Mouse (Mus musculus): ENCODE data around the gene Rnf150. TPM values are rescaled to one million over a fixed set of nuclear protein-coding genes. Genes with fewer than 3 reads are reported as not detected.

Gene Rnf150
- 2.3 and 2.4 TPM in 2 replicates for polyA plus RNA-seq (2015; fragmentation: Nextera tagmentation; extraction: Ambion mirVana)

DNA sequence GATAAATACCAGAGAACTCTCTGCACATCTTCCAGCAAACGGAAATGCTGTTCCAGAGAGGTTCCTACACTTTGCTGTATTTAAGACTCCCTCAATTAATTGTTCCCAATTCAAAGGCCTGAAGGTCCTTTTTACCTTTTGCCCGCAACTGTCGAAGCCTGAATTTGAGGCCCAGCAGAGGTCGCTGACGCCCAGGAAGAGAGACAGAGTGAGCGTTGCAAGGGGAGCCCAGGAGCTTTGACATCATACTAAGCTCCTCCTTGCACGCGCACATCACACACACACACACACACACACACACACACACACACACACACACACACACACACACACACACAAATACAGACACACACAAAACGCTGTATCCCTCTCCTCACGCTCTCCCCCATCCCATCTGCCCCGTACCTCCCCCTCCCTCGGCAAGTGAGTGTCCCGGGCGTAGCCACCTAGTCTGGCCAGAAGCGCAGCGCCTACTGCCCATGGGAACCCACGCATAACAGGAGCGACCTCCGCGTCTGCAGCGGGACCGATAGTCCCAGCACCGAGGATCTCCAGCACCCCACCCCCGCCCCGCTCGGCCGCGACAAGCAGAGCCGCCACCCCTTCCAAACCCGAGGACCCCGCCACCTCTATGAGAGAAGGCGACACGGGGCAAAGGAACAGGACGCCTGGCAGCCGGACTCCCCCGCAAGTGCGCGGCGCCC lies at the start of gene Rnf150:
Gene Rnf150, plus strand, starts transcription at position 316 of the 704 bp plus-strand sequence.
- Histone ChIP-seq H3K27me3 (no peaks in the 10 kb centered on the region), H3K36me3 (no peaks in the 10 kb centered on the region), H3K9me3 (replicated peaks) (no peaks in the 10 kb centered on the region), H3K27ac (peak within 1 kb of the TSS; percentile 83), H3K9ac (peak within 1 kb of the TSS; percentile 78), H3K4me3 (replicated peaks) (peak within 1 kb of the TSS; percentile 79), H3K4me1 (peaks cover 29% of the 10 kb centered on the region), H3K4me2 (peak within 1 kb of the TSS; percentile 88)
- ATAC-seq (replicated peaks; ENCODE audit: low FRiP score): peak; percentile 84
- under 1% methylated on average over 39 of the region's 39 CpGs for WGBS

DNA sequence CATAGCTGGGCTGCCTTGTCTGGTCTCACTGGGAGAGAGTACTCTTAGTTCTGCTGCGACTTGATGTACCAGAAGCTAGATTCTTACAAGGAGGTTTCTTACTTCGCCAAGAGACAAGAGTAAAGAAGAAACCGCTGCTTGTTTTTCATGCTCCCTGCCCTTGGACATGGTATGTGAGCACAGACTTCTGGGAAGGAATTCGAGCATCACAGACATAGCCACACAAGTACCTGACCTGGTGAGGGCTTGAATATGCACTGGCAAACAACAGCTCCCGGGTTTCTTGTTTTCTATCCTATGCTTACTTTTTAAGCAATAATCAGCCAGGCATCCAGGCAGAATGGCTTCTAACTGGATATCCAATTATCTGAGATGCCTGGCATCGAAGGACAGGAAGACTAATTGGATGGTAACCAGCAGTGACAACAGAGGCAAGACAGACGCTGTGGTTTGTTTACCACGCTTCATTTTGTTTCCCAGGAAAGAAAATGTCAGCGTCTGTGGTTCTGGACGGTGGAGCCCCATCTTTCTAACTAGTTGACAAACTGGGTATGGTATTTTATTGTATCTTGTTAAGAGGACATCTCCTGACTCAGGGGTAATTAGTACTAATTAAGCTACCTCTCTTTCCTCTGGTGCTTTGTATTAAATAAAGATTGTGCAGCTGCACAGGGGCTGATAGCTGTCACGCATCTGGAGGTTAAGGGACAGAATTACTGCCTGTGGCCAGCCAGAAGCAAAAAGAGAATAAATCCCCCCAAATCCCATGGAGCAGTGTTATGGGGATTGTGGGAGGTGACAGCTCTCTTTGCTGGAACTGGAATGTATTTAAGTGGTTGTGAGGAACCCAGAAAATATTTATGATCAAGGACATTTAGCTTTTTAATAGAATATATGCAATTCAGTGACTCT lies 36.8 kb upstream of the Rnf150 start:
- Histone ChIP-seq H3K4me3 (replicated peaks) (no peak overlapping the region), H3K27ac (no peak overlapping the region), H3K27me3 (no peaks in the 10 kb centered on the region), H3K9me3 (replicated peaks) (no peaks in the 10 kb centered on the region), H3K4me1 (no peaks in the 10 kb centered on the region), H3K9ac (no peak overlapping the region), H3K4me2 (no peak overlapping the region), H3K36me3 (no peaks in the 10 kb centered on the region)
- 0 out of 2 replicates have a peak, but pooled peaks have one; percentile 60 for ATAC-seq (replicated peaks; ENCODE audit: low FRiP score)
- WGBS: 49% methylated on average over 11 of the region's 11 CpGs

DNA sequence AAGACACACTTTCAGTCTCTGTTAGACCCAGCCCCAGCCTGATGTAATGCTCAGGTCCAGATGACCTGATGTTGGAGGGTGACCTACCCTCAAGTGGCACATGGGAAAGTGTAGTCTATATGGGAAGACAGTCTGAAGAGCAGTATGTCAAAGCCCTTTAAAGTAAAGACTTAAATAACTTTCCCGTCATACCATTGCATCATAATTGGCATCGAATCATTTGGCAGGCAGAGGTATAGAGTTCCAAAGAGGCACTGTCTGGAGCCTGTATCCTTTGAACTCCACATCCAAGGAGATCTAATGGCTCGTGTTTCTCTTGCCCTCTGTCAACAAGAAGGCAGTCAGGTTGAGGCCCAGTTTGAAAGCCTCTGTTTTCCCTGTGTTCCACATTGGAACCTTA lies 22.7 kb upstream of the Rnf150 start:
- H3K4me1 ChIP-seq: no peaks in the 10 kb centered on the region
- no peak overlapping the region for H3K9ac ChIP-seq
- H3K27me3 ChIP-seq: no peaks in the 10 kb centered on the region
- H3K36me3 ChIP-seq: no peaks in the 10 kb centered on the region
- no peak overlapping the region for H3K4me3 ChIP-seq (replicated peaks)
- no peak for ATAC-seq (replicated peaks; ENCODE audit: low FRiP score)
- no peaks in the 10 kb centered on the region for H3K9me3 ChIP-seq (replicated peaks)
- 70% methylated on average over 3 of the region's 3 CpGs for WGBS
- no peak overlapping the region for H3K27ac ChIP-seq
- H3K4me2 ChIP-seq: no peak overlapping the region

DNA sequence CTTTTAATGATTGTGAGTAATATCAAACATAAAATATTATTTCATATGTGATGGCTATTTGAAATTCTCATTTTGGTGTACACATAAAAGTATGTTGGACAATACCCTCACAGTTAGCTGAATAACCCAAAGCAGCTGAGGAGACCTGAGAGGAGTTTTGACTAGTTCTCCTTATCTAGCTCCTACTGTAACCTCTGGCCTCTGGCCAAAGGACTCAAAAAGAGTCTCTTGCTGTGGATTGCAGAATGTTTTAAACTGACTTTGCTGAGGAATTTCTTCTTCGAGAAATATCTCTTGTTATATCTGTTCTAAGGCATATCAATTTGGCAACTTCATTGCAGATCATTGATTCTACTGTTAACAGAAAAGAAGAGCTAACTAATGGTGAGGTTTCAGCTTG lies 22.2 kb upstream of the Rnf150 start:
- Histone ChIP-seq H3K9ac (no peak overlapping the region), H3K27me3 (no peaks in the 10 kb centered on the region), H3K27ac (no peak overlapping the region), H3K4me2 (no peak overlapping the region), H3K4me1 (no peaks in the 10 kb centered on the region), H3K36me3 (no peaks in the 10 kb centered on the region), H3K4me3 (replicated peaks) (no peak overlapping the region), H3K9me3 (replicated peaks) (no peaks in the 10 kb centered on the region)
- no peak for ATAC-seq (replicated peaks; ENCODE audit: low FRiP score)
- 50% methylated on average over 1 of the region's 1 CpGs for WGBS

DNA sequence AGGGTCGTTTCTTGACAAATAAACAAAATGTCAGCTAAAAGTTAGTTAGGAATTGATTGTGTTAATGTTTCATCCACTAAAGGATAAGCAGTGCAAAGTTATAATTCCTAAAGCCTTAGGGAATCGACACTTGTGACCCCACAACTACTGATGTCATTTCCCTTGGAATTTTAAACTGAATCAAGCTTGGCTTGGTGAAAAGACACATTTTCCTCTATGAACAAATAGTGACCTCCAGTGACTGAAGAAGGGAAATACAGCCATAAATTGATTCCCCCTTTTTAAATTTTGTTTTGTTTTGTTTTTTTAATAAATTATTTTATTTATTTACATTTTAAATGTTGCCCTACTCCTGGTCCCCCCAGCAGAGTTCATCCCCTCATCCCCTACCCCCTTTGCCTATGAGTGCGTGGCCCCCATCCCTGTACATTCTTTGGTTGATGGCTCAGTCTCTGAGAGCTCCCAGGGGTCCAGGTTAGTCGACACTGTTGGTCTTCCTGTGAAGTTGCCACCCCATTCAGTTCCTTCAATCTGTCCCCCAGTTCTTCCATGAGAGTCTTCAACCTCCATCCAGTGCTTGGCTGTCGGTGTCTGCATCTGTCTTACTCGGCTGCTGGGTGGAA lies 21.5 kb upstream of the Rnf150 start:
- Histone ChIP-seq H3K27me3 (no peaks in the 10 kb centered on the region), H3K4me1 (no peaks in the 10 kb centered on the region), H3K4me2 (no peak overlapping the region), H3K9ac (no peak overlapping the region), H3K36me3 (no peaks in the 10 kb centered on the region), H3K9me3 (replicated peaks) (no peaks in the 10 kb centered on the region), H3K4me3 (replicated peaks) (no peak overlapping the region), H3K27ac (no peak overlapping the region)
- ATAC-seq (replicated peaks; ENCODE audit: low FRiP score): no peak
- 50% methylated on average over 6 of the region's 6 CpGs for WGBS

DNA sequence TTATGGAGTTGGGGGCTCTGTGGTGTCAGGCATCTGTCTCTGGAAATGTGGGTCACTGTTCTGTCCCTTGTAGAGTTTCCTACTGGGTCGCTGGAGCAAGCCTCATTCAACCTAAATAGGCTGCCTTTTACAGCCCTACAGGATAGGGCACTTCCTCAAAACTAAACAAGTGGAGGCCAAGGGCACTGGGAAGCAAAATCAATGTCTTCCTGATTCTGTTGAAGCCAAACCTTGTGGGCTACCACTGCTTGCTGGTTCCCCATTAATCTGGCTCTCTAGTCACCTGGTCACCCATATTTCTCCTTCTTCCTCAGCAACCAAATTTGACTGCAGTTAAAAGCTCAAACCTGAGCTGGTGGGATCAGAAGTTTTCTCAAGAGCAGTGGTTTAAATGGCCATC lies 19.5 kb upstream of the Rnf150 start:
- no peak for ATAC-seq (replicated peaks; ENCODE audit: low FRiP score)
- Histone ChIP-seq H3K4me1 (no peaks in the 10 kb centered on the region), H3K36me3 (no peaks in the 10 kb centered on the region), H3K4me2 (no peak overlapping the region), H3K27me3 (no peaks in the 10 kb centered on the region), H3K9me3 (replicated peaks) (no peaks in the 10 kb centered on the region), H3K4me3 (replicated peaks) (no peak overlapping the region), H3K9ac (no peak overlapping the region), H3K27ac (no peak overlapping the region)
- WGBS: 33% methylated on average over 1 of the region's 1 CpGs

DNA sequence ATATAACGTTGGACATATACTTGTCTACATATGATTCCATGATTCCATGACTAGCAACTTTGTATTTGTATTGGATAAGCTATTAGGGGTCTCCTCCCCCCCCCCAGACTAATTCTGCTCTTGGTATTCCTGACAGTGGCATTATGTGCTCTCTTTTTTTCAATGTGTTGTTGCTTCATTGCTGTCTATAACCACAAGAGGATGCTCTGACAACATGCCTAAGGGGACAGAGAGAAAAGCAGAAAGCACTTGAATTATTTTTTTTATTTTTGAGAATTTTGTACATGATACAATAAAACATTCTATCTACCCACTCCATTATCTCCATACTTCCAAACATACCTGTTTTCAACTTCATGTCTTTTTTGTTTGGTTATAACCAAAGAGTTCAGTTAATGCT lies 18.7 kb upstream of the Rnf150 start:
- no peak overlapping the region for H3K4me2 ChIP-seq
- H3K4me1 ChIP-seq: no peaks in the 10 kb centered on the region
- H3K9me3 ChIP-seq (replicated peaks): no peaks in the 10 kb centered on the region
- H3K9ac ChIP-seq: no peak overlapping the region
- no peaks in the 10 kb centered on the region for H3K36me3 ChIP-seq
- no peak for ATAC-seq (replicated peaks; ENCODE audit: low FRiP score)
- no peak overlapping the region for H3K27ac ChIP-seq
- no peak overlapping the region for H3K4me3 ChIP-seq (replicated peaks)
- 60% methylated on average over 1 of the region's 1 CpGs for WGBS
- H3K27me3 ChIP-seq: no peaks in the 10 kb centered on the region

DNA sequence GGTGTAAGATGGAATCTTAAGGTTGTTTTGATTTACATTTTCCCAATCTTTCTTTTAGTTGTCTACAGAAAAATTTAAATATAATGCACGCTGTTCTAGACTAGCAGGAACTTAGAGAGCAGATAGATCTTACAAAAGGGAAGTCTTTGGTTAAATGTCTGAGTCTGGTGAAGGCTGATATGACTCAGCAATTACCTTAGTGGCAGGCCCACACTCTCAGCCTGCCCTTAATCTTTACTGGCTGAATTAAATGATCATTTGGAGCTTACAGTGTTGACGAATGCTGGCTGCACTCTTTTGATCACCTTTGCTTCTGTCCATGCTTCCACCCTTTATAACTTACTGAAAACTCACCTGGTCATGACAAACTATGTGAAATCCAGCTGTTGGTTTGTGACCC lies 17.1 kb upstream of the Rnf150 start:
- H3K9me3 ChIP-seq (replicated peaks): no peaks in the 10 kb centered on the region
- 73% methylated on average over 2 of the region's 2 CpGs for WGBS

DNA sequence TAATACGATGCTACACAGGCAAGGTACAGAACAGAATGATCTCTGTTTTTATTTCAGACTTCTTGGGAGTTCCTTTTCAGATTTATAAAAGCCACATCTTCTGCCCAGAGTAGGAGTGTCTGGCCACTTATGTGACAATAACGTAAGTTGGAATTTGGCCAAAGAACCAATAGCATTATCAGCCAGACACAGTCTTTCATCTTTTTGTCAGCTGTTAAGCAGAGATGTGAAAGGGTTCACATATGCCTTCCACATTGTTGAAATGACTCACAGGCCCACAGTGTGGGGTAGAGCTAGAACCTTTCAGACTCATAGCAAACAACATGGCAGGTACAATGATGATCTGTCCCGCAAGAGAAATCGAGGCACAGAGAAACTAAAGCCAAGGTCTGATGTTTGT lies 16.4 kb upstream of the Rnf150 start:
- WGBS: 77% methylated on average over 4 of the region's 4 CpGs
- ATAC-seq (replicated peaks; ENCODE audit: low FRiP score): no peak
- H3K9ac ChIP-seq: no peak overlapping the region

More for the DNA sequence above, 17.1 kb upstream of the Rnf150 start:
- Histone ChIP-seq H3K9ac (no peak overlapping the region), H3K36me3 (no peaks in the 10 kb centered on the region), H3K27ac (no peak overlapping the region), H3K27me3 (no peaks in the 10 kb centered on the region), H3K4me2 (no peak overlapping the region), H3K4me3 (replicated peaks) (no peak overlapping the region), H3K4me1 (no peaks in the 10 kb centered on the region)
- no peak for ATAC-seq (replicated peaks; ENCODE audit: low FRiP score)

DNA sequence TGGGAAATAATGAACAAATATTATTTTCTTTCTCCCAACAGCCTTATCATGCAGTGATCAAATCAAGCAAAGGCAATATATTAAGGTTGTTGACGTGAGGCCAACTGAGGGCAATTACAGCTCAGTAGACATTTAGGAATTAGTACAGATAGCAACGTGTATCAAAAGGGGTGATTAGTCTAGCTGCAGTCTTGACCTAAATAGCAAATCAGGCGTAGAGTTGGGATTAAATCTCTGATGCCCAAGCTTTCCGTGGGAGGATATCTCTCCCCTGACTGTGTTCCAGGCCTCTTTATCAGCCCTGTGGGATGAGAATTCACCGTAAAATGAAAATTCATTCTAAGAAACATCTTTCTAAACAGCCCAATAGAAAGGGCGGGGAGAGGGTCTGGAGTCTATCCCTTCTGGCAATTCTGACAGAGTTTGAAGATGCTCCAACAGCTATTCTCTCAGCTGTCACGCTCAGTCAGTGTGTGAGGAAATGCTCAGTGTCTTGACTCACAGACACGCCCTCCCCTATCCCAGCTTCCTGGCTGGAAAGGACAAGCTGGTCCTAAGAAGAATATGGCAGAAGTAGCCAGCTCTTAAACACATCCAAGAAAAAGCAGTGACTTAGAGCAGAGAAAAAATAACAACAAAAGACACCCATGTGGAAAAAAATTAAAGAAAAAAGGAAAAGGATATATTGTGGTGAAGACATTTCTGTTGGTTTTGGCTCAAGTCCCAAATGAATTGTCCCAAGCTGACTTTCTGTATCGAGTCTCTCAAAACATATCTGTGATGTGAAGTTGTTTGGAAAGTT lies 4.4 kb upstream of the Rnf150 start:
- ATAC-seq (replicated peaks; ENCODE audit: low FRiP score): no peak
- Histone ChIP-seq H3K4me3 (replicated peaks) (no peak overlapping the region), H3K27ac (no peak overlapping the region), H3K9ac (no peak overlapping the region), H3K9me3 (replicated peaks) (no peaks in the 10 kb centered on the region), H3K27me3 (no peaks in the 10 kb centered on the region), H3K4me1 (peaks cover 13% of the 10 kb centered on the region; the same call in 1 of the 2 replicates), H3K4me2 (no peak overlapping the region), H3K36me3 (no peaks in the 10 kb centered on the region)
- WGBS: 54% methylated on average over 9 of the region's 9 CpGs

More for the DNA sequence above, 16.4 kb upstream of the Rnf150 start:
- Histone ChIP-seq H3K4me2 (no peak overlapping the region), H3K9me3 (replicated peaks) (no peaks in the 10 kb centered on the region), H3K27ac (no peak overlapping the region), H3K4me3 (replicated peaks) (no peak overlapping the region), H3K4me1 (no peaks in the 10 kb centered on the region), H3K27me3 (no peaks in the 10 kb centered on the region), H3K36me3 (no peaks in the 10 kb centered on the region)

DNA sequence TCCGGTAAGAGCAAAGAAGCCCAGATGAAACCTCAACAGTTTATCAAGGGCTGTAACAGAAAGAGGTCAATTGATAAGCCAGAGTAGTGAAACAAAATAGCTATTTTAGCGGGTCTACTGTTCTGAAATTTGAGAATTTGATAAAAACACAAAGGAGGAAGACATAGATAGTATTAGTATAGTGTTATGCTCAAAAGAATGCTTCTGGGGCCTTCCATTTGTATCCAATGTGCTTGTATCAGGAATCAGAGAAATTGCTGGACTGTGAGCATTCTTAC lies 3.9 kb upstream of the Rnf150 start:
- no peaks in the 10 kb centered on the region for H3K27me3 ChIP-seq
- no peak overlapping the region for H3K4me3 ChIP-seq (replicated peaks)
- WGBS: 55% methylated on average over 2 of the region's 2 CpGs
- H3K4me2 ChIP-seq: no peak overlapping the region
- H3K27ac ChIP-seq: no peak overlapping the region
- H3K9me3 ChIP-seq (replicated peaks): no peaks in the 10 kb centered on the region
- H3K36me3 ChIP-seq: no peaks in the 10 kb centered on the region
- no peak overlapping the region for H3K9ac ChIP-seq
- ATAC-seq (replicated peaks; ENCODE audit: low FRiP score): no peak
- H3K4me1 ChIP-seq: peaks cover 13% of the 10 kb centered on the region; the same call in 1 of the 2 replicates
